Mouse (Mus musculus): Measurements from ENCODE around the gene Cdc20b. TPM values are rescaled to one million over a fixed set of nuclear protein-coding genes. Genes with fewer than 3 reads are reported as not detected.

The Cdc20b gene
- polyA plus RNA-seq, 1 experiment from 2014 or later: 0.12 TPM

- Histone ChIP-seq H3K4me2 (ENCODE audit: low read depth, low read length) (no peak overlapping the region), H3K27me3 (ENCODE audit: control insufficient read depth, insufficient read depth, low read length) (no peaks in the 10 kb centered on the region), H3K9ac (replicated peaks; ENCODE audit: low read depth, low read length) (no peak overlapping the region), H3K27ac (ENCODE audit: low read depth, low read length) (no peak overlapping the region), H3K36me3 (ENCODE audit: control insufficient read depth, insufficient read depth, low read length) (no peaks in the 10 kb centered on the region), H3K9me3 (ENCODE audit: control insufficient read depth, low read length) (no peaks in the 10 kb centered on the region), H3K4me3 (ENCODE audit: low read depth, low read length) (no peak overlapping the region), H3K4me1 (ENCODE audit: control insufficient read depth, insufficient read depth, low read length) (no peaks in the 10 kb centered on the region)
- WGBS: 90% methylated on average over 9 of the region's 9 CpGs
- ATAC-seq (ENCODE audit: low read depth): no peak
Observed at GRCm38 (mm10) chr13:113064542-113064941, 29.6 kb downstream of the Cdc20b start.

GRCm38 (mm10) chr13:113079021-113079420 is 44.1 kb downstream of the Cdc20b start:
- no peak overlapping the region for H3K27ac ChIP-seq (ENCODE audit: low read depth, low read length)
- no peak overlapping the region for H3K4me3 ChIP-seq (ENCODE audit: low read depth, low read length)
- 55% methylated on average over 9 of the region's 9 CpGs for WGBS
- H3K9ac ChIP-seq (replicated peaks; ENCODE audit: low read depth, low read length): no peak overlapping the region
- no peaks in the 10 kb centered on the region for H3K4me1 ChIP-seq (ENCODE audit: control insufficient read depth, insufficient read depth, low read length)
- no peak overlapping the region for H3K4me2 ChIP-seq (ENCODE audit: low read depth, low read length)
- no peak for ATAC-seq (ENCODE audit: low read depth)
- H3K36me3 ChIP-seq (ENCODE audit: control insufficient read depth, insufficient read depth, low read length): no peaks in the 10 kb centered on the region
- no peaks in the 10 kb centered on the region for H3K9me3 ChIP-seq (ENCODE audit: control insufficient read depth, low read length)
- H3K27me3 ChIP-seq (ENCODE audit: control insufficient read depth, insufficient read depth, low read length): no peaks in the 10 kb centered on the region

- no peak for ATAC-seq (ENCODE audit: low read depth)
- 46% methylated on average over 1 of the region's 1 CpGs for WGBS
- H3K36me3 ChIP-seq (ENCODE audit: control insufficient read depth, insufficient read depth, low read length): no peaks in the 10 kb centered on the region
- no peak overlapping the region for H3K4me2 ChIP-seq (ENCODE audit: low read depth, low read length)
- no peaks in the 10 kb centered on the region for H3K4me1 ChIP-seq (ENCODE audit: control insufficient read depth, insufficient read depth, low read length)
- no peak overlapping the region for H3K9ac ChIP-seq (replicated peaks; ENCODE audit: low read depth, low read length)
- no peaks in the 10 kb centered on the region for H3K27me3 ChIP-seq (ENCODE audit: control insufficient read depth, insufficient read depth, low read length)
- no peaks in the 10 kb centered on the region for H3K9me3 ChIP-seq (ENCODE audit: control insufficient read depth, low read length)
- H3K27ac ChIP-seq (ENCODE audit: low read depth, low read length): no peak overlapping the region
- H3K4me3 ChIP-seq (ENCODE audit: low read depth, low read length): no peak overlapping the region
Observed at GRCm38 (mm10) chr13:113082101-113082500, 47.2 kb downstream of the Cdc20b start.

- Histone ChIP-seq H3K9ac (replicated peaks; ENCODE audit: low read depth, low read length) (no peak overlapping the region), H3K4me2 (ENCODE audit: low read depth, low read length) (no peak overlapping the region), H3K27me3 (ENCODE audit: control insufficient read depth, insufficient read depth, low read length) (no peaks in the 10 kb centered on the region), H3K36me3 (ENCODE audit: control insufficient read depth, insufficient read depth, low read length) (no peaks in the 10 kb centered on the region), H3K27ac (ENCODE audit: low read depth, low read length) (no peak overlapping the region), H3K4me1 (ENCODE audit: control insufficient read depth, insufficient read depth, low read length) (no peaks in the 10 kb centered on the region), H3K4me3 (ENCODE audit: low read depth, low read length) (no peak overlapping the region), H3K9me3 (ENCODE audit: control insufficient read depth, low read length) (no peaks in the 10 kb centered on the region)
- no peak for ATAC-seq (ENCODE audit: low read depth)
- 79% methylated on average over 5 of the region's 5 CpGs for WGBS
Observed at GRCm38 (mm10) chr13:113084732-113085131, 49.8 kb downstream of the Cdc20b start.

- Histone ChIP-seq H3K9me3 (ENCODE audit: control insufficient read depth, low read length) (no peaks in the 10 kb centered on the region), H3K36me3 (ENCODE audit: control insufficient read depth, insufficient read depth, low read length) (no peaks in the 10 kb centered on the region), H3K4me3 (ENCODE audit: low read depth, low read length) (no peak overlapping the region), H3K4me1 (ENCODE audit: control insufficient read depth, insufficient read depth, low read length) (no peaks in the 10 kb centered on the region), H3K9ac (replicated peaks; ENCODE audit: low read depth, low read length) (no peak overlapping the region), H3K4me2 (ENCODE audit: low read depth, low read length) (no peak overlapping the region), H3K27ac (ENCODE audit: low read depth, low read length) (no peak overlapping the region), H3K27me3 (ENCODE audit: control insufficient read depth, insufficient read depth, low read length) (no peaks in the 10 kb centered on the region)
- 88% methylated on average over 13 of the region's 13 CpGs for WGBS
- ATAC-seq (ENCODE audit: low read depth): no peak
Observed at GRCm38 (mm10) chr13:113087226-113088017, 52.5 kb downstream of the Cdc20b start.

GRCm38 (mm10) chr13:113090489-113090888 is 55.6 kb downstream of the Cdc20b start:
- Histone ChIP-seq H3K4me1 (ENCODE audit: control insufficient read depth, insufficient read depth, low read length) (no peaks in the 10 kb centered on the region), H3K9me3 (ENCODE audit: control insufficient read depth, low read length) (no peaks in the 10 kb centered on the region), H3K36me3 (ENCODE audit: control insufficient read depth, insufficient read depth, low read length) (no peaks in the 10 kb centered on the region), H3K4me3 (ENCODE audit: low read depth, low read length) (no peak overlapping the region), H3K27me3 (ENCODE audit: control insufficient read depth, insufficient read depth, low read length) (no peaks in the 10 kb centered on the region), H3K4me2 (ENCODE audit: low read depth, low read length) (no peak overlapping the region), H3K27ac (ENCODE audit: low read depth, low read length) (no peak overlapping the region), H3K9ac (replicated peaks; ENCODE audit: low read depth, low read length) (no peak overlapping the region)
- WGBS: 77% methylated on average over 8 of the region's 8 CpGs
- no peak for ATAC-seq (ENCODE audit: low read depth)

GRCm38 (mm10) chr13:113094618-113095017 is 59.7 kb downstream of the Cdc20b start:
- no peaks in the 10 kb centered on the region for H3K9me3 ChIP-seq (ENCODE audit: control insufficient read depth, low read length)
- no peaks in the 10 kb centered on the region for H3K27me3 ChIP-seq (ENCODE audit: control insufficient read depth, insufficient read depth, low read length)
- ATAC-seq (ENCODE audit: low read depth): no peak
- H3K4me1 ChIP-seq (ENCODE audit: control insufficient read depth, insufficient read depth, low read length): no peaks in the 10 kb centered on the region
- H3K36me3 ChIP-seq (ENCODE audit: control insufficient read depth, insufficient read depth, low read length): no peaks in the 10 kb centered on the region
- 85% methylated on average over 1 of the region's 1 CpGs for WGBS
- no peak overlapping the region for H3K9ac ChIP-seq (replicated peaks; ENCODE audit: low read depth, low read length)
- no peak overlapping the region for H3K4me2 ChIP-seq (ENCODE audit: low read depth, low read length)
- H3K4me3 ChIP-seq (ENCODE audit: low read depth, low read length): no peak overlapping the region
- H3K27ac ChIP-seq (ENCODE audit: low read depth, low read length): no peak overlapping the region

- Histone ChIP-seq H3K4me2 (ENCODE audit: low read depth, low read length) (no peak overlapping the region), H3K27me3 (ENCODE audit: control insufficient read depth, insufficient read depth, low read length) (no peaks in the 10 kb centered on the region), H3K4me3 (ENCODE audit: low read depth, low read length) (no peak overlapping the region), H3K4me1 (ENCODE audit: control insufficient read depth, insufficient read depth, low read length) (no peaks in the 10 kb centered on the region), H3K9ac (replicated peaks; ENCODE audit: low read depth, low read length) (no peak overlapping the region), H3K27ac (ENCODE audit: low read depth, low read length) (no peak overlapping the region), H3K9me3 (ENCODE audit: control insufficient read depth, low read length) (no peaks in the 10 kb centered on the region), H3K36me3 (ENCODE audit: control insufficient read depth, insufficient read depth, low read length) (no peaks in the 10 kb centered on the region)
- WGBS: 70% methylated on average over 3 of the region's 3 CpGs
- ATAC-seq (ENCODE audit: low read depth): no peak
Observed at GRCm38 (mm10) chr13:113097011-113097410, 62.1 kb downstream of the Cdc20b start.

GRCm38 (mm10) chr13:113098406-113098805 is 63.5 kb downstream of the Cdc20b start:
- ATAC-seq (ENCODE audit: low read depth): no peak

More at GRCm38 (mm10) chr13:113098406-113098805, 63.5 kb downstream of the Cdc20b start:
- H3K4me3 ChIP-seq (ENCODE audit: low read depth, low read length): no peak overlapping the region
- no peak overlapping the region for H3K9ac ChIP-seq (replicated peaks; ENCODE audit: low read depth, low read length)
- no peak overlapping the region for H3K27ac ChIP-seq (ENCODE audit: low read depth, low read length)
- no peaks in the 10 kb centered on the region for H3K36me3 ChIP-seq (ENCODE audit: control insufficient read depth, insufficient read depth, low read length)
- H3K27me3 ChIP-seq (ENCODE audit: control insufficient read depth, insufficient read depth, low read length): no peaks in the 10 kb centered on the region
- WGBS: 94% methylated on average over 2 of the region's 2 CpGs
- H3K4me1 ChIP-seq (ENCODE audit: control insufficient read depth, insufficient read depth, low read length): no peaks in the 10 kb centered on the region
- H3K9me3 ChIP-seq (ENCODE audit: control insufficient read depth, low read length): no peaks in the 10 kb centered on the region
- no peak overlapping the region for H3K4me2 ChIP-seq (ENCODE audit: low read depth, low read length)
